Mouse (Mus musculus): Measurements from ENCODE around the gene 2610001J05Rik.
"Not testable (repeated sequence)": the region's sequence is repeated elsewhere in the genome, so short reads cannot be mapped to it uniquely, and the experiment has no call there.

2610001J05Rik gene

GRCm38 (mm10) chr6:13870919-13871624 is at the start of gene 2610001J05Rik:
Gene 2610001J05Rik (minus strand): TSS chr6:13871518.
- peak; percentile 88 to 91 for DNase-seq (ENCODE audit: low spot score in 2 of 2)

DNA sequence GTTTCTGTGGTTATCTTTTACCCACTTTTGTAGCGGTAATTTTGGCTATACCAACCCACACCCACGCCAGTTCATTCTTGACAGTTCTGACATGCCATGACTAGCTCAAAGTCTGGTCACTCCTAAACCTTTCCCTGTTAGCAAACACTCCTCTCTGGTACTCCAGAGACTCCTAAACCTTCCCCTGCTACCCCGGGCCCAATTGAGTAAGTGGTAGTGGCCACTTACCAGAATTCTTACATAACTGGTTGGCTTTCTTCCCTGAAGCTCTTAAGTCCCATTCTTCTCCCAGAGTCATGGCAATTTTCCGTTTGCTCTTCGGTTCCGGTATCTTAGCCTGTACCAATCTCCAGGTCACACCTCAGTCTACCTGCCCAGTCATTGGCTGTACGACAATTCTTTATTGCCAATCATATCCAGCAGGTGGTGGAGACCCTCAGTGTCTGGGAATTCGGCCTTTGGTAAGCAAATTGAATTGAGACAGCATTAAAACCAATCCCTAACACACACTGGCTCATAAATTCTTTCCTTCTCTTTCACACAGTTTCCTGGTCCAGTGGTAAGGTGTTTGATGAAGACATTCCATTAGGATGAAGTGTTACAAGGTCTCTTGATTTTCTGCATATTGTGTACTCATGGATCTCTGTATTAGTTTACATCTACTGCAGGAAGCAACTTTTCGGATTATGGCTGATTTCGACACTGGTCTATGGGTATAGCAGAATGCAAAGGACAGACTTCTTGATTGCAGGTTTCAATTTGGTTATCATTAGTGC is 38.6 kb upstream of the 2610001J05Rik start:
- no peak for DNase-seq (ENCODE audit: low spot score in 2 of 2)

- no peak for DNase-seq (ENCODE audit: low spot score in 2 of 2)
These were observed 31.8 kb upstream of the 2610001J05Rik start for GRCm38 (mm10) chr6:13902941-13903627.

DNA sequence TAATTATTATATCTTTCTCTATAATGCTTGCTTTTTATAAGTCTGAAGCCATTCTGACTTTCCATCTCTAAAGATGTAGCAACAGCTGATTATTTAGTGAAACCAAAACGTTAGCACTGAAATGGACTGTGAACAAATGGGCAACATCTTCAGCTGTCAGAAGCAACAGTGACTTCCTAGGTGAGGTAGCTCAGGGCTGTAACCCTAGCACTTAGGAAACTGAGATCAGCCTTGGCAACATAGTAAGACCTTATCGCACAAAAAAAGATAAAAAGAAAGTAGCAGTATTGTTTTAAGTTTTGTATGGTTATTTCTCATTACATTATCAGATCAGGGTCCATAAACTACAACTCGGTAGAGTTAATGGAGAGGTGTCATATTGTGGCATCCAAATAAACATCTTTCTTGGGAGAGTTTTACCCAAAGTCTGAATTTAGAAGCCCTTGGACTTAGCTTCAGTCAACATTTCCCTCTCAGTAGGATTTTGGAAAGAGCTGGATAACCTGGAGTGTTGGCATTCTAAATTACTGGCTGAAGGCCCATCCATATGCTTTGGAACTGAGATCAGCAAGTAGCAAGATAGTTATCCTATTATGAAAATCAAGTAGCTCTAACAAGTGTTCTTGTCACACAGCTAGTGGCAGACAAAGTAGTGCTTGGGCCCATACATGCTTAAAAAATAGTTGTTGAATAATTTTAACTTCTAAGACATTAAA is 13.7 kb upstream of the 2610001J05Rik start:
- no peak for DNase-seq (ENCODE audit: low spot score in 2 of 2)

- no peak for DNase-seq (ENCODE audit: low spot score in 2 of 2)
These were observed 11.6 kb upstream of the 2610001J05Rik start for GRCm38 (mm10) chr6:13882919-13883318.

DNA sequence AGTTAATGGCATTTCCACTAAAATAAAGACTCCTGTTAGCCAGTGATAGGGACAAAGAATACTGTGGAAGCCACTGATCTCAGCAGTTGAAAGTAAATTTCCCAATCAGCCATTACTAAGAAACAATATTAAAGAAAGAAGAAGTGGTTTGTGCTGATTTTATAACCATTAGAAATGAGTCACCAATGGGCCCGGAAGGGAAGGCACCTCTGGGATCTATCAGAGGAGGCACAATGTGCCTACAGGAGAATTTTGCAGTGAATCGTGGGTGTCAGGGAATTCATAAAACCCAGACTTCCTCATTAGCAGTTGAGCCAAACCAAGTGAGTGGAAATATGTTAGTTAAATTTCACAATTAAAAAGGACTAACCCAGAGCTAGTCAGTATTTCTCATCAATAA is 2.6 kb upstream of the 2610001J05Rik start:
- no peak for DNase-seq (ENCODE audit: low spot score in 2 of 2)

- DNase-seq (ENCODE audit: low spot score in 2 of 2) = no peak
These were observed 758 bp upstream of the 2610001J05Rik start for GRCm38 (mm10) chr6:13872076-13872475.

GRCm38 (mm10) chr6:13871625-13871958 is 274 bp upstream of the 2610001J05Rik start:
- no peak for DNase-seq (ENCODE audit: low spot score in 2 of 2)

DNA sequence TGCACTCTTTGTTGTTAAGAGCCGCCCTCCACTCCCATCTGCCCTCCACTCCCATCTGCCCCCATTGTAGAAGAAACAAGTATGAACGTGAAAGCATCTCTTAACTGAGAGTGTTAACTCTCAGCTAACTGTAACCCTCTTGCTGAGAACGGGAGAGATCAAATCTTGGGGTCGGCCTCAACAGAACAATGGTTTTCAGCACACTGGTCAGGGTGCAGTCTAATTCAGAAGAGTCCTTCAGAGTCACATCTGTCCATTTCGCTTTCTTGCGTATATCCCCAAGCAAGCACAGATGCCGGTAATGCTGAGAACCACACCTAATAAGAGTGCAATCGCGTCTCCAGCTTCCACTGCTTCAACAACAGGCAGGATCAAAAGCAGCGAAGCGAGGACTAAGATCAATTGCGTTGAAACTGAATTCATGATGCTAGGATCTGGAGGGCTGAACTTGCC is 1.0 kb downstream of the 2610001J05Rik start:
- no peak for DNase-seq (ENCODE audit: low spot score in 2 of 2)

DNA sequence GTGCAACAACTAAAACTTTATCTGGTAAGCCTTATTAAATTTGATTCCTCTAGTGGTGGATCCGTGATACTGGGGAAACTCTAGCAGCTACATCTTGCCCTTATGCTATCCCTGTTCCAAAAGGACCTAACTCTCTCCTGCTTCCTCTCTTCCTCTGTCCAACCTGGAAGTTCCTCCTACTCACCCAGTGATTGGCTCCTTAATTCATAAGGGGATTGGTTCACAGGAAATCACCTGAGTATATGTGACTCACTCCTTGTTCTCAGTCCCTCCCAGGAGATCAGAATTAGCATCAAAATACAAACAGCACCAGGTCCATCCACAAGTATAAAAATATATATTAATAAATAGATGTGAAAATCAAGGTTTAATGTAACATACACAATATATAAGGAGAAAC is 10.7 kb downstream of the 2610001J05Rik start:
- DNase-seq (ENCODE audit: low spot score in 2 of 2) = no peak

GRCm38 (mm10) chr6:13859877-13860585 is 11.3 kb downstream of the 2610001J05Rik start:
- no peak for DNase-seq (ENCODE audit: low spot score in 2 of 2)

DNA sequence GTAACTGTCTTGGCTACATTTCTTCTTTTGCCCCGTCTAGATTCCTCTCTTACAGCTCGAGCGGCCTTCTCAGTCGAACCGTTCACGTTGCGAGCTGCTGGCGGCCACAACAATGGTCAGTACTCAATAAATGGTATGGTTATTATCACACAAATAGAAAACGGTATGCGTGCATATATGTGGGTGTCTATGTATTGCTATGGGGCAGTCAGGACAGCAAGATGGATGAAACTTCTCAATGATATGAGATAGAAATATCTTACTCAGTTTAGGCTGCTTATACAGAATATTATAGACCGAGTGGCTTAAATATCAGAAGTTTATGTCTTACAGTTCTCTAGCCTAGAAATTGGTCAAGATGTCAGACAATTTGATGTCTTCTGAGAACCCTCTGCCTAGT is 17.1 kb downstream of the 2610001J05Rik start:
- DNase-seq (ENCODE audit: low spot score in 2 of 2) = no peak

- DNase-seq (ENCODE audit: low spot score in 2 of 2) = no peak
These were observed 18.1 kb downstream of the 2610001J05Rik start for GRCm38 (mm10) chr6:13853244-13853643.

DNA sequence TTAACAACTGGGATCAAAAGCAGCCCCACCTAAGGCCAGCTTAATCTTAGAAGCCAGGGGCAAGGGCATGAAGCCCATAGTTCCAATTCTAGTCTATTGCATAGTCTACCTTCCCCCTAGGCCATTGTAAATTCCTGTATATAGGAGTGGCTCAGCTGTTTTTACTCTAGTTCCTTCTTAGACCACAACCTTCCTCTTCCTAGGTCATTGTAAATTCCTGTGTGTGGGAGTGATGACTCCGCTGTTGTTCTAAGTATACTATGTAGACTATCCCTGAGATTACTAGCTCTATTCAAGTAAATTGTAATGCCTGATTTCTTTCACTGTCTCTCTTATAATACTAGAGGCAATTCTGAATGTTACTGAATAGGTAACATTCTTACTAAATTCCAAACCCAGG is 25.3 kb downstream of the 2610001J05Rik start:
- DNase-seq (ENCODE audit: low spot score in 2 of 2) = not testable (repeated sequence)

DNA sequence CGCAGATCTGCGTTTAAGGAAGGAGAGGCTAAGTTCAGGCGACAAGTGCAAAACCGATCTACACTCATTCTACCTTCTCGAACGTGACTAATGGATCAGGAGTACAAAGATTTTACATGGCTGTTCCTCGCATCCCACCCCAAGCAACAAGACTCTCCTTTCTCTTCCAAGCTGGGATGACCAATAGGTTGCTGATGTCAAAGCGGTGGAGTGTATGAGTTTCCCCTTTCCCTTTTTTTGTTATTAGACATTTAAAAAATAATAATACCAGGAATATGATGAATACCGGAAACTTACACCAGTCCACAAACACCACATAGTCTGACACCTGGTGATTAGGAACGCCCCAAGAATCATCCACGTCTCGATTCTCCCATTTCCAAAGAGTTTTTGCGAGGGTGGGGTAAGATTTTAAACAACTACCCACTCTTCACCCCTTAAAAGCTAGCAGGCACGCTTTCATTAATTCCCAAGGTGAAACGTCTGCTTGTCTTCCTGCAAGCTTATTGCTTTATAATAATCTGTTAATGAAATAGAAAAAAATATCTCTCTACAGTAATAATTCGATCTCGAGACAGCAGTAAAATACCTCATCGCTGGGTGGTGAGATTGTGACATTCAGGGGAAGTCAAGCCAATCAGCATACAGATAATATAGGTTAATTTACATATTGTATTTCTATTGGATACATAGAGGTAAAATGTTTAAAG is 31.8 kb downstream of the 2610001J05Rik start, which contains the start of gene Gpr85:
Gene Gpr85, minus strand, starts transcription at position 598 of the 710 bp plus-strand sequence.
- DNase-seq (ENCODE audit: low spot score in 2 of 2) = no peak

- peak; percentile 11 to 15 for DNase-seq (ENCODE audit: low spot score in 2 of 2)
These were observed 32.5 kb downstream of the 2610001J05Rik start for GRCm38 (mm10) chr6:13838677-13839344.

DNA sequence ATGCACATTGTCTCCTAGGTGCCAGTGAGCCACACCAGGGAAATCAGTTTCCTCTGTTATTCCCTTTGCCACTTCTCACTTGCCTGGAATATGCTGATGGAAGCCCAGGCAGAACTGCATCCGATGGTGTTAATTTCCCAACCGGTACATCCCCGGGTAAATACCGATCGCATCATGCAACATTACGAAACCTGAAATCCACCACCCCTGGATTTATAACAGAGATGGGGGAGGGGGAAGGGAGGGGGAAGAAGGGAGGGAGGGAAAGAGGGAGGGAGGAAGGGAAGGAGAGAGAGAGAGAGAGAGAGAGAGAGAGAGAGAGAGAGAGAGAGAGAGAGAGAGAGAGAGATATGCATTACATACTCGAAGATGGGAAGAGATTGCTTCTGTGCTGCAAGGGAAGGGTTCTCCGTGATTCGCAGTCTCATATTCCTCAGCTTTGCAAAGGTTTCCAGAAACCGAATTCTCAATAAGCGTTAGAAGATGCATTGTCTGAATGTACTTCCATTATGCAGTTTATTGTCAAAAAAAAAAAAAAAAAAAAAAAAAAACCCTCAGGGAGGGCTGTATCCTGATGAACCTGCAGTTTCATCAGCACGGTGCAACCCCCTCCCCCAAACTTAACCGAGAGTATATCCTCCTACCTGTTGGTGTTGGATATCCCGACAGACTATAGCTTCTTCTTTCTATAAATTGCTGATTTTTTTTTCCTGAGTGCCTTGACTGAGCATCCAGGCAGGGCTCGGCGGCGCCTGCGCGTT is 33.2 kb downstream of the 2610001J05Rik start:
- DNase-seq (ENCODE audit: low spot score in 2 of 2) = no peak

DNA sequence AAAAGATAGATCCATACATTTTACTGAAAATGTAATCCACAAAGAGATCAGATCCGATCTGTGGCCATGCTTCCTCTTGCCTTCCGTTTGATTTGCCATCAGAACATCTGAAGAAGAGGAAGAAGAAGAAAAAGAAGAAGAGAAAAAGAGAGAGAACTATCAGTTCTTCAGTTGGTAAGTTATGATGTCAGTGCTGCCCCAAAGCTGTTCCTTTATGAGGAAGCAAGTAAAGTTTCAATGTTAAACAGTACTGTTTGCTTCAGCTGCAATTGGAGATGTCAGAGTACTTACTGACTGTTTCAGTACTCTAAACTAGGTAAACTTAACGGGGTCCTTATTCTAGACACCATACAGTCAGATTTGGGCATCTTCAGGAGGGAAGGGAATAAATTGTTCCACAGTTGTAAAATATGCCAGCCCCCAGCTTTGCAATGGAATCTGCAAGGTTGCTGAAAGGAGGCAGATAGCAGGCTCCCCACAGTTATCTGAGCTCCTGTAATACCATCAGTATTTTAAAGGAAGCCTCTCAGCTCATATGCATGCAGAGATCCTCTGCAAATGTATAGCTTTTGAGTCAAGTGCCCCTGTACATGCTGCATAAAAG is 34.2 kb downstream of the 2610001J05Rik start:
- no peak for DNase-seq (ENCODE audit: low spot score in 2 of 2)

Measured in spleen, postnatal 36 days (tissue).